Mouse (Mus musculus) ES-E14 (cell line): Measurements from ENCODE around the gene 2610042L04Rik.
"Not testable (repeated sequence)": the region's sequence is repeated elsewhere in the genome, so short reads cannot be mapped to it uniquely, and the experiment has no call there.

Experiments used
- CHD2 ChIP-seq: IDR thresholded peaks from 2 replicates; pipeline ENCODE4 v1.6.1; 2014; ENCODE audit warnings: mild to moderate bottlenecking, low read depth, low read length, inconsistent platforms
- MAFK ChIP-seq: IDR thresholded peaks from 2 replicates; pipeline ENCODE4 v1.6.1; 2014; ENCODE audit warnings: mild to moderate bottlenecking, low read depth, low read length, inconsistent platforms; ENCODE audit not compliant: insufficient read depth
- ZC3H11A ChIP-seq: IDR thresholded peaks from 2 replicates; pipeline ENCODE4 v1.6.1; 2012; ENCODE audit warnings: low read depth, mild to moderate bottlenecking, inconsistent platforms, low read length, borderline replicate concordance
- ZNF384 ChIP-seq: IDR thresholded peaks from 2 replicates; pipeline ENCODE4 v1.6.1; 2012; ENCODE audit warnings: low read depth, low read length, inconsistent platforms

DNA sequence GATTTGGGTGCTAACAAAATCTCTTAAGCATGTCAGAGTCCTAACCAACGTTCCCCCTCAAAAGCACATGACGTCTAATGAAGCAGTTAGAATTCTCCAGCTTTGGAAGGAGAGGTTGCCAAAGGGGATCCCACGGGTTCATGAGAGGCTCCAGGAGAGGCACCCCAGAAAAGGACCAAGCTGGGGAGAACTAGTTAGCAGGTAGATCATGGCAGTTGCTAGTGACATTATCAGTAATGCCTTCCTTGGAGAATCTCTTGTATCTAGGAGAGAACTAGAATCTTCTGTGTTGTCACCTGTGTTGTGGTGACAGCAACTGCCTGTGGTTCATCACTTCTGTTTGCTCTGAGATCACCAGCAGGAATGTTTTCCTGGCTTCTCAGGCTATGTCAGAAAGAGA lies 62.7 kb downstream of the 2610042L04Rik start, which contains the start of gene Gm3159:
- TF ChIP-seq MAFK, ZC3H11A, ZNF384, CHD2: not testable (repeated sequence)
